Mouse (Mus musculus) gastrocnemius, adult 2 months (tissue): ENCODE results near the gene Gm39566. TPM values are rescaled to one million over a fixed set of nuclear protein-coding genes. Genes with fewer than 3 reads are reported as not detected.
A peak's percentile ranks its signal among the peaks of the same experiment; 100 is the strongest.
"Not testable (repeated sequence)": the region's sequence is repeated elsewhere in the genome, so short reads cannot be mapped to it uniquely, and the experiment has no call there.

Experiments used
- DNase-seq: peaks from one replicate; pipeline ENCODE4 v3.0.0; 2022
- H3K27ac ChIP-seq: fragments of 200-600 bp; 2 replicates; pipeline ENCODE4 v1.8.1; 2022; ENCODE audit warnings: mild to moderate bottlenecking
- H3K4me3 ChIP-seq: fragments of 200-600 bp; 2 replicates; pipeline ENCODE4 v1.8.1; 2022; ENCODE audit warnings: mild to moderate bottlenecking, moderate library complexity
- CTCF ChIP-seq: fragments of 200-600 bp; IDR thresholded peaks from 2 replicates; pipeline ENCODE4 v1.8.1; 2022; ENCODE audit warnings: antibody characterized with exemption, mild to moderate bottlenecking, moderate library complexity
- intact Hi-C: fragments of 180-260 bp; cut with DNase I; formaldehyde crosslinking; loops from one replicate; pipeline ENCODE4 v1.15.1; 2025
- long read RNA-seq, 2 experiments: library from polyadenylated mRNA; stranded (forward); transcript quantifications; one replicate each; pipeline ENCODE4 v2.0.0; 2021
- total RNA-seq, 2 experiments: library from RNA; stranded (reverse); gene quantifications; 2 replicates each; pipeline ENCODE4 v1.2.3; 2021

Gm39566 gene
- not detected for total RNA-seq
- long read RNA-seq, experiment 1: 0 reads
- long read RNA-seq, experiment 2: 0 reads

DNA sequence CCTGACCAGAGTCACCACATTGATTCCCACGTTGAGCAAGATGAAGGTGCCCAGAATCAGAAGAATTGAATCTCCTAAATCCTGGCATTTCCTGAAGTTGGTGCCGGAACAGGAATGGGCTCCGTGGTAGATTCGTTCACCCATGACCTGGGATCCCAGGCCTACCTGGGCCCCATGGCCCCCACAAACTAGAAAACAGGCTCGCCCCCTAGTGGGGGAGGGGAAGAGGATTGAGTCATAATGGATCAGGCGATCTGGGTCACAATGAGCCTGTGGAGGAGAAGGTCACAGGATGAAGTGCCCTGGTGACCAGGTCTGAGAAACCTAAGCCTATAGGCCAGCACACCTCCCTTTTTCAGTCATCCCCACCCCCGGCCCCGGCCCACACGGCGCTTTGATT, at the start of gene Gm39566:
Gene Gm39566 (minus strand): TSS at position 144 of the 400 bp plus-strand sequence.
- DNase-seq: no peak
- Histone ChIP-seq H3K27ac (no peak within 1 kb of the TSS), H3K4me3 (no peak within 1 kb of the TSS)
- intact Hi-C loops: no loop called here
- 0 out of 2 replicates have a peak, but pooled peaks have one; percentile 2 for TF ChIP-seq CTCF

DNA sequence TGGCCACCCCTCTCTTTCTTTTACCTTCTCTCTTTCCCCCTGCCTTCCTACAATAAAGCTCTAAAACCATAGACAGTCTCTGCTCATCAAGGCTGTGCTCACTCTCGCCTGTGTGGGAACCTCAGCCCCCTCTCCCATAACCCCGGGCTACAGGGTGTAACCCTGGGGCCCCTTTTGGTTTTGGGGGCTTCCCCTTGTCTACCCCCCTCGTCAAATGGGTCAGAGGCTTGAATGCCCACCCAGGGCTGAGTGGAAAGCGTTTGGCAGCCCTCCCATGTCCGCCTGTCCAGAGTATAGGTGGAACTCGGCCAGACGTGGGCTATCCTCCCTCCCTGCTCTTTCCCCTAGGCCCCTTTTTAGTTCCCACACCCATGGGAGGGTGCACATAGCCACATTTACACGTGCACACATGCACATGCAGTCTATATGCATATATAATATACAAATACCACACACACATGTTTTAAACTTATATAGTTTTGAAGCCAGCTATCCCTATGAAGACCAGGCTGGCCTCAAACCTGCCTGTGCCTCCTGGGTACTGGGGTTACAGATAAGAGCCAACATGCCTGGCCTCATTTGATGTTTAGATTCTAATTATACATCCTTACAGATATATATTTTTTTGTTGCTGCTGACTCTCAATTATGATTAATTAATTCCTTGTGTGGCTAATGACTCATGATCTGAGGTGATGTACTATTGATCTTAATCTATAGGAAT, 49.2 kb upstream of the Gm39566 start:
- no peak overlapping the region for H3K27ac ChIP-seq
- no peak for TF ChIP-seq CTCF
- no peak overlapping the region for H3K4me3 ChIP-seq
- intact Hi-C loops: no loop called here
- no peak for DNase-seq

DNA sequence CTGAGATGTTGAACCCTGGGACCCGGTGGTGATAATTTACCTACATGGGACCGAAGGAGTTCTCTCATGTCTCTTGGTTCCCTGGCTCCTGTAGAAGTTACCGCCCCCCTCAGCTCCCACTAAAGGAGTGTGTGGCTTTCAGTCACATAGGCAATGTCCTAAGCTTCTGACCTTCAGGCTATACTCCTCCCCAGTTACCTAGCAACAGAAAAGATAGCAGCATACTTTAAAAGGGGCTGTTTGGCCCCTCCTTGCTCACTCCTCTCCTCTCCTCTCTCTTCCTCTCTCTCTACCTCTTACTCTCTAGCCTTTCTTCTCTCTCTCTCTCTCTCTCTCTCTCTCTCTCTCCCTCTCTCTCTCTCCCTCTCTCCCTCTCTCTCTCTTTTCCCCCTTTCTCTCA, 48.6 kb upstream of the Gm39566 start:
- H3K4me3 ChIP-seq, H3K27ac ChIP-seq, DNase-seq, intact Hi-C loops: not testable (repeated sequence)

DNA sequence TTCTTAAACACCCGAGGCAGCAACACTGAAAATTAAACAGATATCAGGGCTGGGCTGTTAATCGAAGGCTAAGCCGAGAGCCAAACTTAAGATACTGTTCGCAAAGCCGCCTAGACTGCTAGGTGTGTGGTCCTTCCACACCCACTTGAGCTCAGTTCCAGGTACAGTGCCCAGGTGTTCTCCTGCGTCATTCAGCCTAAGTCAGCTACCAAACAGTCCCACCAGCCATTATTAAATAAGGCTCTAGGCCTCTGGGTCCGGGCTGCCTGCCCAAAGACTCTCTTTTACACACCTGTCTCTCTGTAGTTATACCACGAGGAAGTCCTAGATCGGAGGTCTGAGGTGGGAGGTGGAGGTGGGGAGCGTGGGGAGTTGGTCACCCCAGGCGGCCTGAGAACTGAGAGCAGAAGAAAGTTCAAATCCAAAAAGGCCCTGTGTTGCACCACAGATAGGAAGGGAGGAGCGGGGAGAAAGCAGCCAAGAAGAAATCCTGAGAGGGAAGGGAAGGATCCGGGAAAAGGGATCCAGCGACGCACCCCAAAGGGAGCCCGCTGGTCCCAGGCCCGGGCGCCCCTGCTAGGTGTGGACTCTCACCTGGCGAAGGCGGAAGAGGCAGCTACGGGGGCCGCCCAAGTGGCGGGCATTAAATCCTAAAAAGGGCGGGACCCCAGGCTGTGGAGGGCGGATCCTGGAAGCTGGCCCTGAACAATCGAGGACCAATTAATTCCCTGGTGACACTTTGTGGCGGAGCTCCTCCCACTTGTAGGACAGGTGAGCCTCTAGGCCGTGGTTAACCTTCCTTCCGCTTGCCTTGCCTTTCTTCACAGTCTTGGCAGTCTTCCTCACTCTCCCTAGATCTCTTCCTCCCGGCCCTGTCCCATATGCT, 43.3 kb upstream of the Gm39566 start, which contains the start of gene Tnk1:
Gene Tnk1 (minus strand): TSS at position 618 of the 886 bp plus-strand sequence.
- TF ChIP-seq CTCF: no peak
- intact Hi-C loops: no loop called here
- Histone ChIP-seq H3K4me3 (no peak within 1 kb of the TSS), H3K27ac (no peak within 1 kb of the TSS)
- no peak for DNase-seq

DNA sequence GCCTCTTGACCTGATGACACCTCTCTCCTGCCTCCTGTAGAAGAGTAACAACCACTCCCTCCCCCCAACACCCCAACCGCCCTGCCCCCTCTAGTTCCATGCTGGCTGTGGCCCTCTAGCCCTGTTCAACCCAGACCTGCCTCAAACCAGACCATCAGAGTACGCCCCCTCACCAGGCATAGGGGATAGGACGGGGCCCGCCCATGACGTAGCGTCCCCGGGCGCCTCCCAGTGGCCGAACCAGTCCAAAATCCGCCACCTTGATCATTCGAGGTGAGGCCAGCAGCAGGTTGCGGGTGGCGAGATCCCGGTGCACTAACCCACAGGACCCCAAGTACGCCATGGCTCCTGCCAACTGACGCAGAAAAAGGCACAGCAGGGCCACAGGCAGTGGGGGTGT, 40.2 kb upstream of the Gm39566 start:
- intact Hi-C loops: no loop called here
- DNase-seq: peak; percentile 59
- Histone ChIP-seq H3K27ac (peak overlapping the region; percentile 43; the same call in 1 of the 2 replicates), H3K4me3 (no peak overlapping the region)
- TF ChIP-seq CTCF: peak; percentile 61

DNA sequence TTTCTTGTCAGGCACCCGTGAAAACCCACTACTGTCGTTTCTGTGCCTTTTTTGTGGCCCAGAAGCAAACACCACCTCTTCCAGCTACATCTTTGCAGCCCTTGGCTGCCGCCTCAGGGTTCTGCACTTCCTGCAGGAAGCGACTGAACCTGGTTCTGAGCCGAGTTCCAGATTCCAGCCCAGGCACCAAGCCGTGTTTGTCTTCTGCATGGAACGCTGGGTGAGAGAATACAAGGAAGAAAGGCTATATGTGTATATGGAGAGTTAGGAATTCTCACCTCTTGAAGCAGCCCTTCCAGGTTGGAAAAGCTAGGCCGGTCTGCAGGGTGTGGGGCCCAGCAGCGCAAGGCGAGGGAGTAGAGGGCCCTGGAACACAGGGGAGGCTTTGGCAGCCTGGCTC, 39.6 kb upstream of the Gm39566 start:
- peak overlapping the region; percentile 43 for H3K27ac ChIP-seq
- intact Hi-C loops: no loop called here

DNA sequence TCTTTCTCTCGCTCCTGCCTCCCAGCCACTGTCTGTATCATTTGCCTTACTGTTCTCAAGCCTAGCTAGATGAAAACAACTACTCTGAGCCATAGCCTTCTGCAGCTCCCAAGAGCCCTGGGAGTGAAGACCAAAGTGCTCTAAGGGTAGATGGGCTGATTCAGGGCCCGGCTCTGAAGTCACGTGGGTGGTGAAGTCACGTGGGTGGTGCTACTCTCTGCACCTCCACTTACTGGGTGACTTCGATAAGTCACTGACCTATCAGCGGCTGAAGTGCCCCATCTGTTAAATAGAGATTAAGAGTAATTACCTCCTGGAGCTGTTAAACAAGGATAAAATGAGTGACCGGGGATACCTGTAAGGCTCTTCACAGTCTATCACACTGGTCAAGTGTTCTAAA, 38.9 kb upstream of the Gm39566 start:
- TF ChIP-seq CTCF: no peak
- intact Hi-C loops: no loop called here
- Histone ChIP-seq H3K27ac (peak overlapping the region; percentile 43), H3K4me3 (no peak overlapping the region)
- no peak for DNase-seq

More for the DNA sequence above, 39.6 kb upstream of the Gm39566 start:
- TF ChIP-seq CTCF: no peak
- H3K4me3 ChIP-seq: no peak overlapping the region
- DNase-seq: no peak

DNA sequence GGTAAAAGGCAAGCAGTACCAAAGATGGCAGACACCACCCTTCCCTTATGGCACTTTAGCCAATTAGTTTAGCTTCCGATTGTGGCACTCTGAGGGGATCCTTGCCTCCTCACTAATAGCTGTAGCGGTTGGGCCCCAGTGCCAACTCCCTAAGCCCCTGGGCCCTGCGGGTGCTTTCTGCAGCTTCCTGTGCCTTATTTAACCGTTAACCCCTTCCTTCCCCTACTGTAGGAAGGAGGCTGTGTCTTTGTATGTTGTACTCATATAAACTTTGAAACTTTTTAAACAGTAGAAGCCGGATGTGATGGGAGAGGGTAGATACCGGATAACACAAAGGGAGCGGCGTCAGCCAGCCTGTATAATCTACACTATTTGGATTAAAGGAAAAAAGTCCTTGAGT, 35.7 kb upstream of the Gm39566 start:
- intact Hi-C loops: no loop called here
- Histone ChIP-seq H3K27ac (no peak overlapping the region), H3K4me3 (no peak overlapping the region)
- no peak for DNase-seq
- TF ChIP-seq CTCF: no peak

DNA sequence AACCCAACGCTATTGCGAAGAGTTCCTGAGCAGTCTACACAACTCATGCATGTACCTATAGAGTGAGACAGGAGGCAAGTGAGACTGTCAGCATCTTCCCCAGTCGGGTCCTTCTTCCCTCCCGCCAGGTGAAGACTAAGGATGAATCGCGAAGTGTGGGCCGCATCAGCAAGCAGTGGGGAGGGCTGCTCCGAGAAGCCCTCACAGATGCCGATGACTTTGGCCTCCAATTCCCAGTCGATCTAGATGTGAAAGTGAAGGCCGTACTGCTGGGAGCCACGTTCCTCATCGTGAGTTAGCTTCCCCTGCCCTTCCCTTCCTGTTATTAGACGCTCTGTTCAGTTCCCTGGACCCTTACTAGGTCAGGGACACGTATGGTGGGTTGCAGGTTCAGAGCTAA, 34.8 kb upstream of the Gm39566 start:
- TF ChIP-seq CTCF: no peak
- intact Hi-C loops: no loop called here
- peak overlapping the region; percentile 59; the same call in 1 of the 2 replicates for H3K27ac ChIP-seq
- DNase-seq: no peak
- H3K4me3 ChIP-seq: 0 out of 2 replicates have a peak overlapping the region, but pooled peaks have one; percentile 19

DNA sequence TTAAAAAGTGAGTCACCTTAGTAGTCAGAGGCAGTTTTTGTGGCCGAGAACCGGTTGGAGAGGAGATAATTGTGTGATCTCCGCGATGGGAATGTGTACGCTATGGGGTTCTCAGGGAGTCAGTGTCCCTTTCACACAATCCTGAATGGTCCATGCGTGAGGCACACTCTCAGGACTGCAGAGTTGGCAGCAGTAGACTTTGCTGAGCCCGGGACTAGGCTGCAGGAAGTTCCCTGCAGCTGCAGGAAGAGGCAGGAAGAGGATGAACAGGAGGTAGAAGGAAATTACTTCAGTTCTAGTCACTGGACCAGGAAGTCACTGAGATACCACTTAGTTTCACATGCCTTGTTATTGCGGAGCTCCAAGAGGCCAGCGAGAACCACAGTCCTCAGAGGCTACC, 34.0 kb upstream of the Gm39566 start:
- peak overlapping the region; percentile 17; the same call in 1 of the 2 replicates for H3K4me3 ChIP-seq
- no peak for DNase-seq
- intact Hi-C loops: no loop called here
- no peak for TF ChIP-seq CTCF
- H3K27ac ChIP-seq: peak overlapping the region; percentile 59; the same call in 1 of the 2 replicates

DNA sequence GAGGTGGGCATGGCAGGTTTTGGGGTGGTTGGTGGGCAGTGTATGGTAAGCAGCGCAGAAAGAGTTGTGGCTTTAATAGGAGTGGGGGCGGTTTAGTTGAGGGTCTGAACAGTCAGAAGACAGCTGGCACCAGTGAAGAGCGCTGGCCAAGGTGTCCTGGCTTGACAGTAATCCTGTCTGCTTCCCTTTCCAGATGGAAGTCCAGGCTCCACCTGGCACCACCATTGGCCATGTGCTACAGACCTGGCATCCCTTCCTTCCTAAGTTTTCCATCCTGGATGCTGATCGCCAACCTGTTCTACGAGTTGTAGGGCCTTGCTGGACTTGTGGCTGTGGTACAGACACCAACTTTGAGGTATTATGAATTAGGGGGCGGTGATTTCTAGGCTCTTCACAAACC, 32.9 kb upstream of the Gm39566 start:
- intact Hi-C loops: no loop called here
- no peak for DNase-seq
- peak overlapping the region; percentile 97; the same call in 1 of the 2 replicates for H3K4me3 ChIP-seq
- 0 out of 2 replicates have a peak overlapping the region, but pooled peaks have one; percentile 91 for H3K27ac ChIP-seq
- no peak for TF ChIP-seq CTCF

DNA sequence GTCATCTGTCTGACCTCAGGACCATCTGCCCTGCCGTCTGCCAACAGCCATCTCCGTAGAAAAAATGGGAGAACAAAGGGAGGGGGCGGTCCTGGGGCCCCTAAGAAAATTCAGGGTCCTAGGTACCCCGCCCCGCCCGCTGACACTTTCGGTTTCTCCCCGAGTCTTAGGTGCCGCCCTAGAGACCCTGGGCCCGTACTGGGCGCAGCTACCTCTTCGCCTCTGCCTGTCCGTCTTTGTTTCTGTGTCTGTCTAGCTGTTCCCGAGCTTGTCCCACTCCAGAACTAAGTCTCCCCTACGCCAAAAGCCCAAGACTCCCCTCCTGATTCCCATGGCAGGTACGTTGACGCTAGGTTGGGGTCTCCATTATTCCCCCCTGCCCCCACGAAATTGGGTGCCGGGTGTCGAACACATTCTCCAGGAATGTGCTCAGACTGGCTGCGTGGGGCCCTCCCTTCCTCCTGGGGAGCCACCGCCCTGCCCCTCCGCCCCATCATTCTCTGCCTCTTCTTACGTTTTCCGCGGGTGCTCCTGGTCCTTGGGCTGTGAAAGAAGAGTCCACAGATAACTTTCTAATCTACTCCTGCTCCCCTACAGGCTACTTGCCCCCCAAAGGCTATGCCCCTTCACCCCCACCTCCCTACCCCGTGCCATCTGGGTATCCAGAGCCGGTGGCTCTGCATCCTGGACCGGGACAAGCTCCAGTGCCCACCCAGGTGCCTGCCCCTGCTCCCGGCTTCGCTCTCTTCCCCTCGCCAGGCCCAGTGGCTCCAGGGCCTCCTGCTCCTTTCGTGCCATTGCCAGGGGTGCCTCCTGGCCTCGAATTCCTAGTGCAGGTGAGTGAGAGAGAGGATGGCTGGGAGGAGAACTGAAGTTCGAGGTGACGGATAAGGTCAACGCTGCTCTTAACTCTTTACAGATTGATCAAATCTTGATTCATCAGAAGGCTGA, 31.9 kb upstream of the Gm39566 start:
- peak; percentile 55 for DNase-seq
- Histone ChIP-seq H3K4me3 (peak overlapping the region; percentile 97), H3K27ac (peak overlapping the region; percentile 91)
- no peak for TF ChIP-seq CTCF
- intact Hi-C loops: loop anchor here (2.0 kb wide), 1 partner anchor 88 kb away; the partner anchor contains the start of gene Polr2a
